Mouse (Mus musculus) urinary bladder, postnatal 4 days (tissue): ENCODE data around the gene Gm49383.

Source experiments
- DNase-seq, 2 experiments: peaks; one replicate each; pipeline ENCODE4 v3.0.0; 2021 to 2022; ENCODE audit warnings: low spot score in 2 of 2

Gm49383 gene

GRCm38 (mm10) chr12:69204052-69204833 is 7.3 kb upstream of the Gm49383 start, which contains the start of gene Gm49384:
TSS of gene Gm49384 (minus strand) at chr12:69204267.
- no peak for DNase-seq

- DNase-seq: no peak
These were observed 2.1 kb upstream of the Gm49383 start for GRCm38 (mm10) chr12:69198985-69199384.

GRCm38 (mm10) chr12:69198164-69198535 is 1.2 kb upstream of the Gm49383 start, which contains the start of gene Dnaaf2:
TSS of gene Dnaaf2 (minus strand) at chr12:69198429.
- DNase-seq: peak; percentile 58 to 72

GRCm38 (mm10) chr12:69197378-69198163 is 667 bp upstream of the Gm49383 start:
- peak in 1 of 2 experiments; percentile 51 for DNase-seq

GRCm38 (mm10) chr12:69192637-69193036 is 4.3 kb downstream of the Gm49383 start:
- DNase-seq: peak in 1 of 2 experiments; percentile 54

- DNase-seq: peak in 1 of 2 experiments; percentile 19
These were observed 5.5 kb downstream of the Gm49383 start for GRCm38 (mm10) chr12:69191396-69191795.

- no peak for DNase-seq
These were observed 6.4 kb downstream of the Gm49383 start for GRCm38 (mm10) chr12:69190522-69190921.

- peak in 1 of 2 experiments; percentile 22 for DNase-seq
These were observed 6.8 kb downstream of the Gm49383 start for GRCm38 (mm10) chr12:69190074-69190473.

GRCm38 (mm10) chr12:69186811-69187471 is 10.0 kb downstream of the Gm49383 start:
- no peak for DNase-seq

GRCm38 (mm10) chr12:69185371-69185770 is 11.5 kb downstream of the Gm49383 start:
- no peak for DNase-seq

- peak; percentile 55 to 65 for DNase-seq
These were observed 12.3 kb downstream of the Gm49383 start for GRCm38 (mm10) chr12:69184342-69185295.

- peak; percentile 98 to 100 for DNase-seq
These were observed 13.2 kb downstream of the Gm49383 start, which contains the start of the genes Rpl36al and Mgat2 for GRCm38 (mm10) chr12:69183583-69184308. TSS of gene Rpl36al (minus strand) at chr12:69184083. TSS of gene Mgat2 (plus strand) at chr12:69184157.

GRCm38 (mm10) chr12:69181800-69182199 is 15.1 kb downstream of the Gm49383 start:
- DNase-seq: no peak

- no peak for DNase-seq
These were observed 17.5 kb downstream of the Gm49383 start for GRCm38 (mm10) chr12:69179371-69179770.

GRCm38 (mm10) chr12:69177526-69177925 is 19.4 kb downstream of the Gm49383 start:
- DNase-seq: no peak

- no peak for DNase-seq
These were observed 20.9 kb downstream of the Gm49383 start for GRCm38 (mm10) chr12:69175975-69176374.

- no peak for DNase-seq
These were observed 25.6 kb downstream of the Gm49383 start for GRCm38 (mm10) chr12:69171307-69171706.

- DNase-seq: peak; percentile 80 to 83
These were observed 28.3 kb downstream of the Gm49383 start, which contains the start of gene Lrr1 for GRCm38 (mm10) chr12:69168461-69169106. TSS of gene Lrr1 (plus strand) at chr12:69168814.

- no peak for DNase-seq
These were observed 29.0 kb downstream of the Gm49383 start for GRCm38 (mm10) chr12:69167656-69168460.
